Mouse (Mus musculus) cerebellum, adult 2 months (tissue): ENCODE results near the gene Ide.

Source experiments
- CTCF ChIP-seq: fragments of 200-500 bp; IDR thresholded peaks from 2 replicates; pipeline ENCODE4 v1.5.1; 2011; ENCODE audit warnings: low read depth, mild to moderate bottlenecking, control low read depth, low read length, moderate library complexity, borderline replicate concordance; ENCODE audit not compliant: insufficient read depth
- POLR2A ChIP-seq: fragments of 200-500 bp; IDR thresholded peaks from 2 replicates; pipeline ENCODE4 v1.6.1; 2011; ENCODE audit warnings: low read length, control low read depth, borderline replicate concordance; ENCODE audit not compliant: insufficient read depth

GRCm38 (mm10) chr19:37362545-37362944 lies 24.9 kb upstream of the Ide start:
- TF ChIP-seq CTCF (no peak), POLR2A (no peak)
